Comparison of ENCODE assay signal across 28 mouse cellular contexts in genomic region chr3:41495893-41496292, GRCm38 (mm10).
"Had no signal": no experiment of that assay in that cellular context is flagged by ENCODE, and none has a peak within 500 bp of the region (broad histone marks: within the 10 kb centered on the region; RNA-seq: fewer than 3 reads in every experiment).

No protein-coding gene starts in this region.

- H3K9me3 ChIP-seq: heart, embryonic 13.5 days; heart, embryonic 15.5 days; hindbrain, embryonic 13.5 days; hindbrain, embryonic 15.5 days; intestine, embryonic 15.5 days; kidney, embryonic 15.5 days; limb, embryonic 13.5 days; limb, embryonic 15.5 days; liver, embryonic 13.5 days; liver, embryonic 15.5 days had no signal

- DNase-seq: gastrocnemius, postnatal 14 days; gastrocnemius, postnatal 36 days; heart, adult 18-20 months; heart, postnatal 14 days; heart, postnatal 36 days; kidney, adult 11 months; kidney, adult 2 months; kidney, adult 9 months; kidney, postnatal 14 days; kidney, postnatal 36 days; layer of hippocampus, adult 9-11 months; layer of hippocampus, postnatal 36 days; left cerebral cortex, postnatal 4 days; liver, embryonic 13.5 days; liver, postnatal 0 days had no signal

- ATAC-seq: inflammation-experienced regulatory T-cells, adult 6 months; liver, postnatal 0 days had no signal

- H3K9ac ChIP-seq: heart, embryonic 13.5 days; heart, embryonic 15.5 days; hindbrain, embryonic 13.5 days; hindbrain, embryonic 15.5 days; intestine, embryonic 15.5 days; kidney, embryonic 15.5 days; limb, embryonic 13.5 days; limb, embryonic 15.5 days; liver, embryonic 13.5 days; liver, embryonic 15.5 days; liver, postnatal 0 days had no signal

- H3K36me3 ChIP-seq: heart, embryonic 13.5 days; heart, embryonic 15.5 days; hindbrain, embryonic 13.5 days; hindbrain, embryonic 15.5 days; intestine, embryonic 15.5 days; kidney, embryonic 15.5 days; limb, embryonic 13.5 days; limb, embryonic 15.5 days; liver, embryonic 13.5 days; liver, embryonic 15.5 days had no signal

- H3K27ac ChIP-seq: heart, embryonic 13.5 days; heart, embryonic 15.5 days; hindbrain, embryonic 13.5 days; hindbrain, embryonic 15.5 days; intestine, embryonic 15.5 days; kidney, embryonic 15.5 days; kidney, postnatal 0 days; limb, embryonic 13.5 days; limb, embryonic 15.5 days; liver, embryonic 13.5 days; liver, embryonic 15.5 days had no signal

- H3K4me3 ChIP-seq: heart, embryonic 13.5 days; heart, embryonic 15.5 days; hindbrain, embryonic 13.5 days; hindbrain, embryonic 15.5 days; intestine, embryonic 15.5 days; kidney, embryonic 15.5 days; limb, embryonic 13.5 days; limb, embryonic 15.5 days; liver, embryonic 13.5 days; liver, embryonic 15.5 days had no signal

- H3K4me1 ChIP-seq: heart, embryonic 15.5 days; hindbrain, embryonic 13.5 days; hindbrain, embryonic 15.5 days; intestine, embryonic 15.5 days; limb, embryonic 13.5 days; limb, embryonic 15.5 days; liver, embryonic 13.5 days; liver, embryonic 15.5 days had no signal

- H3K27me3 ChIP-seq: heart, embryonic 13.5 days; heart, embryonic 15.5 days; hindbrain, embryonic 13.5 days; hindbrain, embryonic 15.5 days; intestine, embryonic 15.5 days; kidney, embryonic 15.5 days; limb, embryonic 13.5 days; limb, embryonic 15.5 days; liver, embryonic 13.5 days; liver, embryonic 15.5 days had no signal

- H3K4me2 ChIP-seq: heart, embryonic 11.5 days; heart, embryonic 13.5 days; heart, embryonic 15.5 days; hindbrain, embryonic 13.5 days; hindbrain, embryonic 15.5 days; intestine, embryonic 15.5 days; kidney, embryonic 15.5 days; limb, embryonic 13.5 days; limb, embryonic 15.5 days; liver, embryonic 11.5 days; liver, embryonic 13.5 days; liver, embryonic 15.5 days had no signal
